Mouse (Mus musculus): ENCODE measurements around the gene Col13a1.

GRCm38 (mm10) chr10:61906226-61906625 is 72.7 kb downstream of the Col13a1 start:
- no peak for TF ChIP-seq POLR2A (IDR thresholded peaks at IDR 0.05; ENCODE audit: low read depth, low read length)
- no peak for TF ChIP-seq CTCF (IDR thresholded peaks at IDR 0.05; ENCODE audit: borderline replicate concordance, insufficient read depth, low read length)
